Mouse (Mus musculus): ENCODE measurements around the gene Hist1h3e. TPM values are rescaled to one million over a fixed set of nuclear protein-coding genes. Genes with fewer than 3 reads are reported as not detected.

The Hist1h3e gene
- total RNA-seq, 1 experiment from 2014 or later = 153 TPM

- peak; percentile 37 to 50; a peak in 2 of 4 replicates for ATAC-seq (replicated peaks in 1 of 2; ENCODE audit: insufficient read depth in 1 of 2, low FRiP score in 2 of 2, low TSS enrichment in 1 of 2, low read depth in 1 of 2, poor library complexity in 2 of 2, severe bottlenecking in 2 of 2)
These were observed 45.2 kb downstream of the Hist1h3e start for GRCm38 (mm10) chr13:23516822-23517602.

GRCm38 (mm10) chr13:23515826-23516620, 46.1 kb downstream of the Hist1h3e start:
- no peak for ATAC-seq (replicated peaks in 1 of 2; ENCODE audit: insufficient read depth in 1 of 2, low FRiP score in 2 of 2, low TSS enrichment in 1 of 2, low read depth in 1 of 2, poor library complexity in 2 of 2, severe bottlenecking in 2 of 2)

- ATAC-seq (replicated peaks in 1 of 2; ENCODE audit: insufficient read depth in 1 of 2, low FRiP score in 2 of 2, low TSS enrichment in 1 of 2, low read depth in 1 of 2, poor library complexity in 2 of 2, severe bottlenecking in 2 of 2) = no peak
These were observed 46.9 kb downstream of the Hist1h3e start for GRCm38 (mm10) chr13:23515281-23515680.

GRCm38 (mm10) chr13:23513517-23513916, 48.7 kb downstream of the Hist1h3e start:
- no peak for ATAC-seq (replicated peaks in 1 of 2; ENCODE audit: insufficient read depth in 1 of 2, low FRiP score in 2 of 2, low TSS enrichment in 1 of 2, low read depth in 1 of 2, poor library complexity in 2 of 2, severe bottlenecking in 2 of 2)

Other genes with a start within 250 kb of the Hist1h3e start
- gene Zfp322a, start 193.2 kb downstream of the Hist1h3e start, total RNA-seq (2017) = 53.6 and 57.6 TPM in 2 replicates
- 12.5 and 18.7 TPM in 2 replicates for gene Abt1, start 138.5 kb downstream of the Hist1h3e start, total RNA-seq (2017)
- 0.20 TPM in 1 of 2 replicates, not detected in the other for gene Btn1a1, start 96.5 kb downstream of the Hist1h3e start, total RNA-seq (2017)
- gene Btn2a2, start 73.5 kb downstream of the Hist1h3e start, total RNA-seq (2017) = not detected in 2 replicates
- gene Hist1h4h, start 31.3 kb downstream of the Hist1h3e start, total RNA-seq (2017) = 427 and 875 TPM in 2 replicates
- 1,050 and 1,435 TPM in 2 replicates for gene Hist1h2af, start 28.5 kb downstream of the Hist1h3e start, total RNA-seq (2017)
- gene Hist1h3g, start 26.9 kb downstream of the Hist1h3e start, total RNA-seq (2017) = 35.1 and 72.3 TPM in 2 replicates
- gene Hist1h2bh, start 19.0 kb downstream of the Hist1h3e start, total RNA-seq (2017) = 47.7 and 59.1 TPM in 2 replicates
- 45.4 and 80.4 TPM in 2 replicates for gene Hist1h3f, start 18.3 kb downstream of the Hist1h3e start, total RNA-seq (2017)
- 943 and 1,781 TPM in 2 replicates for gene Hist1h4f, start 10.7 kb downstream of the Hist1h3e start, total RNA-seq (2017)
- gene Hist1h1d, start 9.1 kb downstream of the Hist1h3e start, total RNA-seq (2017) = 39.0 and 69.9 TPM in 2 replicates
- gene Hist1h2ae, start 8.9 kb upstream of the Hist1h3e start, total RNA-seq (2017) = 87.5 and 265 TPM in 2 replicates
- gene Hist1h2bg, start 9.0 kb upstream of the Hist1h3e start, total RNA-seq (2017) = 765 and 915 TPM in 2 replicates
- 223 and 278 TPM in 2 replicates for gene Hist1h2bf, start 11.8 kb upstream of the Hist1h3e start, total RNA-seq (2017)
- 346 and 539 TPM in 2 replicates for gene Hist1h2ad, start 12.0 kb upstream of the Hist1h3e start, total RNA-seq (2017)
- 76.7 and 84.0 TPM in 2 replicates for gene Hist1h3d, start 13.4 kb upstream of the Hist1h3e start, total RNA-seq (2017)
- 639 and 801 TPM in 2 replicates for gene Hist1h4d, start 19.2 kb upstream of the Hist1h3e start, total RNA-seq (2017)
- 51.7 and 72.2 TPM in 2 replicates for gene Hist1h2be, start 58.8 kb upstream of the Hist1h3e start, total RNA-seq (2017)
- 102 and 170 TPM in 2 replicates for gene Hist1h1e, start 60.2 kb upstream of the Hist1h3e start, total RNA-seq (2017)
- gene Hist1h2ac, start 121.6 kb upstream of the Hist1h3e start, total RNA-seq (2017) = 45.3 and 83.9 TPM in 2 replicates
- 109 and 180 TPM in 2 replicates for gene Hist1h2bc, start 121.8 kb upstream of the Hist1h3e start, total RNA-seq (2017)
- gene Hist1h1t, start 133.4 kb upstream of the Hist1h3e start, total RNA-seq (2017) = not detected in 2 replicates
- 140 and 291 TPM in 2 replicates for gene Hist1h4c, start 136.1 kb upstream of the Hist1h3e start, total RNA-seq (2017)
- gene Hfe, start 148.5 kb upstream of the Hist1h3e start, total RNA-seq (2017) = 3.1 TPM in 2 replicates
- gene Hist1h1c, start 176.4 kb upstream of the Hist1h3e start, total RNA-seq (2017) = 345 and 598 TPM in 2 replicates
- 240 and 585 TPM in 2 replicates for gene Hist1h3c, start 183.2 kb upstream of the Hist1h3e start, total RNA-seq (2017)
- gene Hist1h2bb, start 184.4 kb upstream of the Hist1h3e start, total RNA-seq (2017) = 2,012 and 2,201 TPM in 2 replicates
- gene Hist1h2ab, start 188.8 kb upstream of the Hist1h3e start, total RNA-seq (2017) = 1,198 and 1,437 TPM in 2 replicates
- 224 and 348 TPM in 2 replicates for gene Hist1h3b, start 189.9 kb upstream of the Hist1h3e start, total RNA-seq (2017)
- 208 and 415 TPM in 2 replicates for gene Hist1h4b, start 194.6 kb upstream of the Hist1h3e start, total RNA-seq (2017)
- gene Hist1h4a, start 198.9 kb upstream of the Hist1h3e start, total RNA-seq (2017) = 237 and 336 TPM in 2 replicates
- gene Hist1h3a, start 200.0 kb upstream of the Hist1h3e start, total RNA-seq (2017) = 207 and 294 TPM in 2 replicates
- gene Hist1h1a, start 201.3 kb upstream of the Hist1h3e start, total RNA-seq (2017) = 1,426 and 1,487 TPM in 2 replicates
- not detected in 2 replicates for gene Trim38, start 207.5 kb upstream of the Hist1h3e start, total RNA-seq (2017)
- not detected in 2 replicates for gene Slc17a2, start 244.6 kb upstream of the Hist1h3e start, total RNA-seq (2017)

Data from hematopoietic stem cell, adult 5-6 weeks (primary cell).